Mouse (Mus musculus) midbrain, postnatal 0 days (tissue): ENCODE results near the gene Slc6a13. TPM values are rescaled to one million over a fixed set of nuclear protein-coding genes. Genes with fewer than 3 reads are reported as not detected.

Experiments
- ATAC-seq: fragments of 200-750 bp; cut with Nextera tagmentation; 2 replicates; pipeline ENCODE4 v1.8.0; 2017; ENCODE audit warnings: moderate number of reproducible peaks, mild to moderate bottlenecking, moderate TSS enrichment, moderate library complexity; ENCODE audit not compliant: low FRiP score
- DNase-seq: peaks from one replicate; pipeline ENCODE4 v3.0.0-alpha.2; 2015; ENCODE audit warnings: low spot score
- H3K27ac ChIP-seq: fragments of 300-500 bp; sonication (generic); 2 replicates; pipeline ENCODE4 v1.5.1; 2014; ENCODE audit warnings: low read depth, mild to moderate bottlenecking, low read length, mixed read lengths
- H3K27me3 ChIP-seq: fragments of 300-500 bp; sonication (generic); 2 replicates; pipeline ENCODE4 v1.6.1; 2014; ENCODE audit warnings: low read length, control low read depth, mixed read lengths; ENCODE audit not compliant: insufficient read depth
- H3K36me3 ChIP-seq: fragments of 300-500 bp; sonication (generic); 2 replicates; pipeline ENCODE4 v1.6.1; 2014; ENCODE audit warnings: low read length, control low read depth, mixed read lengths; ENCODE audit not compliant: insufficient read depth
- H3K4me1 ChIP-seq: fragments of 300-500 bp; sonication (generic); 2 replicates; pipeline ENCODE4 v1.6.1; 2014; ENCODE audit warnings: mild to moderate bottlenecking, control low read depth, antibody characterized with exemption, low read length, mixed read lengths; ENCODE audit not compliant: insufficient read depth
- H3K4me2 ChIP-seq: fragments of 300-500 bp; sonication (generic); 2 replicates; pipeline ENCODE4 v1.6.1; 2014; ENCODE audit warnings: low read depth, mild to moderate bottlenecking, low read length, mixed read lengths; ENCODE audit not compliant: poor library complexity, severe bottlenecking
- H3K4me3 ChIP-seq: fragments of 300-500 bp; sonication (generic); 2 replicates; pipeline ENCODE4 v1.5.1; 2014; ENCODE audit warnings: low read depth, mild to moderate bottlenecking, low read length, moderate library complexity
- H3K9ac ChIP-seq: fragments of 300-500 bp; sonication (generic); replicated peaks from 2 replicates; pipeline ENCODE4 v1.6.1; 2014; ENCODE audit warnings: mild to moderate bottlenecking, low read length, moderate library complexity, mixed read lengths; ENCODE audit not compliant: poor library complexity, severe bottlenecking
- H3K9me3 ChIP-seq: fragments of 300-500 bp; sonication (generic); 2 replicates; pipeline ENCODE4 v1.6.1; 2016; ENCODE audit warnings: low read length, control low read depth
- CTCF ChIP-seq: IDR thresholded peaks from 2 replicates; pipeline ENCODE4 v1.5.1; 2016; ENCODE audit warnings: antibody characterized with exemption, mild to moderate bottlenecking
- WGBS: fragments of 180-500 bp; shearing (Covaris S2); extraction: QIAGEN DNeasy Blood & Tissue Kit; methylation state at CpG from one replicate; pipeline ENCODE4 v1.1.7; 2014; 5-methylcytosine and 5-hydroxymethylcytosine counted together
- polyA plus RNA-seq: library from polyadenylated mRNA; unstranded; fragments of >200 nt; fragmentation: Nextera tagmentation; extraction: Ambion mirVana; gene quantifications from 2 replicates; pipeline ENCODE4 v1.2.1, GENCODE M21; 2015
- total RNA-seq: library from RNA; depleted of rRNA; stranded (reverse); fragments of >200 nt; gene quantifications from 2 replicates; pipeline ENCODE4 v1.2.3, GENCODE M21; 2014; rRNA removed

Slc6a13 gene
- total RNA-seq: 53.1 and 59.4 TPM in 2 replicates
- polyA plus RNA-seq: 61.7 and 65.3 TPM in 2 replicates

GRCm38 (mm10) chr6:121299954-121300353 lies at the start of gene Slc6a13:
Slc6a13 (plus strand) TSS chr6:121300227.
- H3K4me1 ChIP-seq: no peaks in the 10 kb centered on the region
- no peaks in the 10 kb centered on the region for H3K9me3 ChIP-seq
- H3K4me3 ChIP-seq: no peak within 1 kb of the TSS
- DNase-seq: peak; percentile 2
- no peaks in the 10 kb centered on the region for H3K36me3 ChIP-seq
- no peak within 1 kb of the TSS for H3K4me2 ChIP-seq
- ATAC-seq: no peak
- WGBS: 9% methylated on average over 11 of the region's 11 CpGs
- no peak for TF ChIP-seq CTCF
- H3K27me3 ChIP-seq: no peaks in the 10 kb centered on the region
- H3K27ac ChIP-seq: no peak within 1 kb of the TSS
- no peak within 1 kb of the TSS for H3K9ac ChIP-seq

- 76% methylated on average over 1 of the region's 1 CpGs for WGBS
- Histone ChIP-seq H3K9ac (no peak overlapping the region), H3K4me2 (no peak overlapping the region), H3K36me3 (no peaks in the 10 kb centered on the region), H3K27me3 (no peaks in the 10 kb centered on the region), H3K4me3 (no peak overlapping the region), H3K9me3 (no peaks in the 10 kb centered on the region), H3K4me1 (no peaks in the 10 kb centered on the region; the same call in 1 of the 2 replicates), H3K27ac (no peak overlapping the region)
- no peak for TF ChIP-seq CTCF
- no peak for DNase-seq
- ATAC-seq: no peak
Measured at GRCm38 (mm10) chr6:121250406-121250805, 49.6 kb upstream of the Slc6a13 start.

GRCm38 (mm10) chr6:121251256-121251655 lies 48.8 kb upstream of the Slc6a13 start:
- no peak overlapping the region for H3K4me3 ChIP-seq
- no peak overlapping the region for H3K4me2 ChIP-seq
- TF ChIP-seq CTCF: no peak
- WGBS: 75% methylated on average over 5 of the region's 5 CpGs
- no peak overlapping the region for H3K9ac ChIP-seq
- H3K36me3 ChIP-seq: no peaks in the 10 kb centered on the region
- ATAC-seq (no peak), DNase-seq (no peak)
- H3K4me1 ChIP-seq: no peaks in the 10 kb centered on the region
- no peaks in the 10 kb centered on the region for H3K27me3 ChIP-seq
- H3K27ac ChIP-seq: no peak overlapping the region
- no peaks in the 10 kb centered on the region for H3K9me3 ChIP-seq

GRCm38 (mm10) chr6:121260548-121260947 lies 39.5 kb upstream of the Slc6a13 start:
- H3K4me2 ChIP-seq: no peak overlapping the region
- WGBS: 29% methylated on average over 9 of the region's 9 CpGs
- H3K27me3 ChIP-seq: no peaks in the 10 kb centered on the region
- peak; percentile 91 for TF ChIP-seq CTCF
- H3K4me3 ChIP-seq: no peak overlapping the region
- no peaks in the 10 kb centered on the region for H3K36me3 ChIP-seq
- 0 out of 2 replicates have a peak, but pooled peaks cover 2% of the 10 kb centered on the region for H3K9me3 ChIP-seq
- ATAC-seq (no peak), DNase-seq (peak; percentile 70)
- no peak overlapping the region for H3K9ac ChIP-seq
- no peaks in the 10 kb centered on the region for H3K4me1 ChIP-seq
- H3K27ac ChIP-seq: no peak overlapping the region

GRCm38 (mm10) chr6:121261233-121261632 lies 38.8 kb upstream of the Slc6a13 start:
- H3K4me1 ChIP-seq: no peaks in the 10 kb centered on the region
- 0 out of 2 replicates have a peak, but pooled peaks cover 2% of the 10 kb centered on the region for H3K9me3 ChIP-seq
- TF ChIP-seq CTCF: no peak
- no peak overlapping the region for H3K9ac ChIP-seq
- H3K4me3 ChIP-seq: no peak overlapping the region
- ATAC-seq: no peak
- DNase-seq: no peak
- no peak overlapping the region for H3K27ac ChIP-seq
- no peaks in the 10 kb centered on the region for H3K27me3 ChIP-seq
- no peak overlapping the region for H3K4me2 ChIP-seq
- WGBS: 88% methylated on average over 8 of the region's 8 CpGs
- H3K36me3 ChIP-seq: no peaks in the 10 kb centered on the region

- no peak for ATAC-seq
- no peak overlapping the region for H3K4me3 ChIP-seq
- no peak overlapping the region for H3K4me2 ChIP-seq
- no peak overlapping the region for H3K9ac ChIP-seq
- H3K36me3 ChIP-seq: no peaks in the 10 kb centered on the region
- no peak for DNase-seq
- no peaks in the 10 kb centered on the region for H3K4me1 ChIP-seq
- H3K9me3 ChIP-seq: 0 out of 2 replicates have a peak, but pooled peaks cover 2% of the 10 kb centered on the region
- no peak for TF ChIP-seq CTCF
- no peaks in the 10 kb centered on the region for H3K27me3 ChIP-seq
- WGBS: 95% methylated on average over 10 of the region's 10 CpGs
- H3K27ac ChIP-seq: no peak overlapping the region
Measured at GRCm38 (mm10) chr6:121262004-121262403, 38.0 kb upstream of the Slc6a13 start.
